Mouse (Mus musculus) v-Abl transformed pro-B cells (cell line): Measurements from ENCODE around the gene Fmn2.

Source experiments
- in situ Hi-C, 2 experiments: fragments of 400-800 bp; cut with MboI; formaldehyde crosslinking; loops; one replicate each; pipeline ENCODE4 v1.15.1; 2025; ENCODE audit not compliant: unreplicated experiment in 2 of 2

Fmn2 gene

DNA sequence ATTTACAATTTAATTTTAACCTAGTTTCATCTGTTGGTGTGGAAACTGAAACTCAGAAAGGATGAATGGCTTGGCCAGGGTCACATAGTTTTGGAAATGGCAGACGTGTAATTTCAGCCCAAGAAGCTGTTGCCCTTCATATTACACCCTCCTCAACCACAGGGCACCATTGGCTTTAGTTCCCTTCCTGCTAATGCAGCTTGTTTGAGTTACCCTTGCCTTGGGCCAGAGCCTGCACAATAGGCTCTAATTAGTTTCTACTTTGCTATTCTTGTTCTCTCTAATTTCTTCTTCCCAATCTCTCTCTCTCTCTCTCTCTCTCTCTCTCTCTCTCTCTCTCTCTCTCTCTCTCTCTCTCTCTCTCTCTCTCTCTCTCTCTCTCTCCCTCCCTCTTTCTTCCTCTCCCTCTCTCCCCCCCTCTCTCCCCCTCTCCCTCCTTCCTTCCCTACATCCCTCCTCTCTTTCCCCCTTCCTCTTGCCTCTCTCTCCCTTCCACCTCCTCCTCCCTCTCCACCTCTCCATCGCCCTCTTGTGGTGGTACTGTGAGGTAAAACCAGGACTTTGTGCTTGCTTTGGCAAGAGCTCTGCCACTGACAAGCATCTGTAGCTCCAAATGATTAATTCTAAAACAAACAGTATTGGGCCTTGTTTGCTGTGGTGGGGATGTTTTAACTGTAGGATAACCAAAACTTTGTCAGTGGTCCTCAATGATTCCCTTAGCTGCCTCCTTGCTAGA, 51.8 kb downstream of the Fmn2 start:
- in situ Hi-C loops = loop anchor here (5.0 kb wide), 1 partner anchor 81 kb away; no protein-coding TSS in a partner anchor

- in situ Hi-C loops = no loop called here
Measured at GRCm38 (mm10) chr1:174555412-174555811, 53.8 kb downstream of the Fmn2 start.

DNA sequence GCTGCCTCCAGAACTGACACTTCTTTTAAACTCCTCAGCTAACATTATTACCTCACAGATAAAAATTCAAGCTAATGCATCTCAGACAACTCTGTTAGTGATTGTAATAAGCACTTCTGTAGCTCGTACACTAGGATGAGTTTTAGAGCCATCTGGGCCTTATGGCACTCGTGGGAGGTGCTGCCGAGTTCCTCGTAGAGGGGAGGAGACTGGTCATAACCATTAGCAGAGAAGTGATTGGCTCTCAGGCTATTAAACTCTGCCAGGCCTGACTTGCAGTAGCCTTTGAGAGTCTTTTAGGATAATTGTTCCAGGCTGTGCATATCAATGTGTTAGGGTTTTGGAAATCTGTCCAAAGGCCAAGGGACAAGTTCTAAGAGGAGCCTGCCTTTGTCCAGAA, 55.6 kb downstream of the Fmn2 start:
- in situ Hi-C loops = no loop called here

GRCm38 (mm10) chr1:174557841-174558240, 56.2 kb downstream of the Fmn2 start:
- in situ Hi-C loops = no loop called here

DNA sequence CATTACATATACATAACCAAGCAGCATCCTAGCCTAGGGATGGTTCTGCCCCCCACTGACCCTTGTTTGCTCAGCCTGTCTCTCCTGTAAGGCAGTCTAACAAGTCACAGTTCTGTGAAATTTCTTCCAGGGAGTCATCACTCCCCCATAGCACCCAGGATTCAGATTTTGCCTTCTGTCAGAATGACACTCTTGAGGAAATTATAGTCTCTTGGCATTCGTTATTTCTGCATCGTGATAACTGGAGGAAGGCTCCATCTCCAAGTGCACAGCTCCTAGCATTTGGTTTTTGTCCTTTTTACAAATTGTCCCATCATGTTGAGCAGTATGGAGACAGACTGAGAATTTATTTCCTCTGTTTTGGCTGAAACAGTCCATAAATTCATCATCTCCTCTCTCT, 56.9 kb downstream of the Fmn2 start:
- in situ Hi-C loops = no loop called here

DNA sequence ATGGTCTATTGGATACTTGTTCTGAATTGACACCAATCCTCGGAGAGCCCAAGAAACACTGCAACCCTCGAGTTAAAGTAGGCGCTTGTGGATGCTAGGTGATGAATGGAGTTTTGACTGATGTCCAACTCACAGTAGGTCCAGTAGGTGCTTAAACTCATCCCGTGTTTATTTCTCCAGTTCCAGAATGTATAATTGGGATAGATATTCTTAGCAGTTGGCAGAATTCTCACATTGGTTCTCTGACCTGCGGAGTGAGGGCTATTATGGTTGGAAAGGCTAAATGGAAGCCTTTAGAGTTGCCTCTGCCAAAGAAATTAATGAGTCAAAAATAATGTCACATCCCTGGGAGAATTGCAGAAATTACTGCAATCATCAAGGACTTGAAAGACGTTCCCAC, 62.9 kb downstream of the Fmn2 start:
- in situ Hi-C loops = no loop called here

DNA sequence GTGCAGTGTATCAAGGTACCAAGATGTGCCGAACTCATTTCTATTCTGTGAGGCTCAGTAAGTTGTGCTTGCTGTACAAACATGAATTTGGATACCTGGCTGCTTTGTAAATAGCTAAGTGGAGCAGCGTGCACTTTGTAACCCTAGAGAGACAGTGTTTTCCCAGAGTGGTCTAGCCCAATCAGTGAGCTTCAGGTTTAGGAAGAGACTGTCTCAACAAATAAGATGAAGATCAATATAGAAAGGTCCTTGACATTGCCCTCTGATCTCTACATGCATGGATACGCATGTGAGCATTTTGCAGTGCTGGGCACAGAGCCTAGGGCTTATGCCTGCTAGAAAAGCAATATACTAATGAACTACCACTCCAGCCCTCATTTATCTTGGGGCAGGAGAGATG, 67.0 kb downstream of the Fmn2 start:
- in situ Hi-C loops = no loop called here

- in situ Hi-C loops = loop anchor here in 1 of 2 experiments (10.0 kb wide), 1 partner anchor 1012 kb away; no protein-coding TSS in a partner anchor
Measured at GRCm38 (mm10) chr1:174592420-174592980, 90.9 kb downstream of the Fmn2 start.

DNA sequence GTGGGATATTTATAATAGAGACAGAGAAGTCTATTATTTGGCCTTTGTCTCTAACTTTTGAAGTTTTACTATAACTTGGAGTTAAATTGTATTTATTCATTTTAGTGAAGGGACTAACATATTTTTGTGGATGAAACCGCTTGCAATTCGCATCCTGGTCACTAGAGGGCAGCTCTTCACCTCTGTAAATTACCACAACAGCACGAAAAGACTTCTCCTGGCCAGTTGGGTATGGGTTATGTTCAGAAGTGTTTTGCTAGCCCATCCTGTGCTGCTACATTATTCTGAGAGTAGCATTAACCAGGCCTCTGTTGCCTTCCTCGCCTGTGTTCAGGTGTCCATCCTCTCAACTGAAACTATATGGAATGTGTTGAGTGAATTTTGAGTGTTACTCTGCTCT, 93.4 kb downstream of the Fmn2 start:
- in situ Hi-C loops = loop anchor here (5.0 to 10.0 kb wide), 5 partner anchors 77 to 1332 kb away; partner anchors contain the start of gene Gm38100 (in 1 of the 2)

GRCm38 (mm10) chr1:174597495-174597894, 95.9 kb downstream of the Fmn2 start:
- in situ Hi-C loops = loop anchor here (5.0 to 10.0 kb wide), 5 partner anchors 75 to 1330 kb away; partner anchors contain the start of gene Gm38100 (in 1 of the 2)

DNA sequence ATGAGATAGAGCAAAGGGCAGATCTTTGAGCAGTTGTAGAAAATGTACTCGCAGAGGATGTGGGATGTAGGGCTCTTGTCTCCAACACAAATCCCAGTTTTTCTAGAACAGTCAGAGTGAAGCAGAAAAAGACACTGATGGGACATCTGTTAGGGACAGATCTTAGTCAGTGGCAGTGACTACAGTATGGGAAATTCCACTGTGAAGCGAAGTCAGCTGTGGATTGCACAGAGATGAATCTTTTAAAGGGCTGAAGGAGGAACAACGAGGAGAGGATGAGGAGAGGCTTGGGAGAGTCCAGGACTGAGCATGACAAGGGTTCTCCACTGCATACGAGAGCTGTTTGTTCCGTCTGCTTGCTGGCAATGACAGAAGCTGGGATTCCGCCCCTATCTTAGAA, 96.6 kb downstream of the Fmn2 start:
- in situ Hi-C loops = loop anchor here (5.0 to 10.0 kb wide), 5 partner anchors 74 to 1329 kb away; partner anchors contain the start of gene Gm38100 (in 1 of the 2)

DNA sequence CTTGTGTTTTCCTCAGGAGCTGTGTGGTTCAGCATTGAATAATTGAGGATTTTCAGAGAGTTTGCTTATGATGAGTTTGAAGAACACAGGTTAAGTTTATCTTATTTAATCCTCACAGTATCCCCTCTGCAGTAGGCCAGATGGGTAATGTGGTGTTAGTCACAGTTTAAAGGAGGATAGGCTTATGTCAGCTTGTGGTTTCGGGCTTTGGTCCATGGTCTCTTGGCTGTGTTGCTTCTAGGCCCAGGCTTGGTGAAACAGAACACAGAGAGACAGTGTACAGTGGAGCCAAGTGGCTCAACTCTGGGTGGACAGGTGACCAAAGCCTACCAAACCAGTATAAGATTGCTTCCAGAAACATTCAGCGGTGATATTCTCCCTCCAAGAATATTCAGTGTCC, 98.4 kb downstream of the Fmn2 start:
- in situ Hi-C loops = no loop called here

GRCm38 (mm10) chr1:174600620-174601019, 99.0 kb downstream of the Fmn2 start:
- in situ Hi-C loops = no loop called here

GRCm38 (mm10) chr1:174617368-174617767, 115.7 kb downstream of the Fmn2 start:
- in situ Hi-C loops = no loop called here

DNA sequence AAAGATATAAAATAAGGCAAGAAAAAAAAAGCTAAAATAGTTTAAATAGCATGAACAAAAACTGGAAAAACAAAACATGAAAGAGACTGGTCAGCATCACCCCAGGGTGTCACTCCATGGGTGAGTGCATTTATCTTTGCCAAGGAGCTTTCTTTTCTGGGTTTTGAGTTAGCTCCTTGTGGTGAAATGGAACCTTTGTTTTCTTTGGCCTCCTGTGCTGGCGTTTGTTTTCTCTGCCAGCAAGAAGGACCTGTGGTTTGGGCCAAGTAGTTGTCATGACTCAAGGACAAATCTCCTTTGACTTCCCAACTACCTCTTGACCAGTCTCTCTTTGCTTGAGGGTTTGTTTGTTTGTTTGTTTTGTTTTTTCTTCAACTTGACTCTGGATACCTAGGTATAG, 119.9 kb downstream of the Fmn2 start:
- in situ Hi-C loops = no loop called here

- in situ Hi-C loops = no loop called here
Measured at GRCm38 (mm10) chr1:174623054-174623453, 121.4 kb downstream of the Fmn2 start.

DNA sequence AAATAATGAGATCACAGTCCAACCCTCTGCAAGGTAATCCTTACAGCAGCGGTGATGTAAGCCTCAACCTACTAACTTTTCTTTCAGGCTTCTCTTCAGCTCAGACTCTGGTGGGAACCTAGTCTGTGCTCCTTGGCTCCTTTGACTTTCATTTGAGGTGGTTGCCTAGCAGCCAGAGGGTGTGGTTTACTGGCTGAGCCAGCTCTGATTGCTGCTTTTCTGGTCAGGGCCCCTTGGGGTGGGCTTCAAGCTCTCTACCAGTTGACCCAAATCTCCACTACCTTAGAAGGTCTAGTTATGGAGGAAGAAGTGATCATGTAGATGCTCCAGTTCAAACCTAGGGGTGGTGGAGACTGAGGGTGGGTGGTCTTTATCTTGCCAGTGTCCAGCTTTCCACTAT, 128.4 kb downstream of the Fmn2 start:
- in situ Hi-C loops = no loop called here

GRCm38 (mm10) chr1:174636291-174636690, 134.7 kb downstream of the Fmn2 start:
- in situ Hi-C loops = no loop called here

- in situ Hi-C loops = no loop called here
Measured at GRCm38 (mm10) chr1:174637564-174638085, 136.0 kb downstream of the Fmn2 start.

DNA sequence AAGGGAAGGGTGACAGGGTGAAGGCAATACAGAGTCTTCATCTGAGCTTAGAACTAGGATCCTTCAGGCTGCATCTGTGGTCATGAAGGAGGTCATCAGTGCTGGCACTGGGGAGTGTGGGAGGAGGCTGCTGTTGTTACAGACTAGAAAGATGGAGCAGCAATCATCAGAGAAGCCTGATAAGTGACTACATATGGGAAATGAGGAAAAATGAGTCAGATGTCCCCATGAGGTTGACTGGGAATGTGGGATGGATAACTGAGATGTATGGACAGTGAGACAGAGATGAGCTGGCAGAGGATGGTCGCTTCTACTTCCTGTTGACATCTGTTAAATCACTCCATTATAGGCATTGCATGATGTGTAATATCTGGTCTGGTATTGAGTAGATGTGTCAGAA, 139.3 kb downstream of the Fmn2 start:
- in situ Hi-C loops = no loop called here

DNA sequence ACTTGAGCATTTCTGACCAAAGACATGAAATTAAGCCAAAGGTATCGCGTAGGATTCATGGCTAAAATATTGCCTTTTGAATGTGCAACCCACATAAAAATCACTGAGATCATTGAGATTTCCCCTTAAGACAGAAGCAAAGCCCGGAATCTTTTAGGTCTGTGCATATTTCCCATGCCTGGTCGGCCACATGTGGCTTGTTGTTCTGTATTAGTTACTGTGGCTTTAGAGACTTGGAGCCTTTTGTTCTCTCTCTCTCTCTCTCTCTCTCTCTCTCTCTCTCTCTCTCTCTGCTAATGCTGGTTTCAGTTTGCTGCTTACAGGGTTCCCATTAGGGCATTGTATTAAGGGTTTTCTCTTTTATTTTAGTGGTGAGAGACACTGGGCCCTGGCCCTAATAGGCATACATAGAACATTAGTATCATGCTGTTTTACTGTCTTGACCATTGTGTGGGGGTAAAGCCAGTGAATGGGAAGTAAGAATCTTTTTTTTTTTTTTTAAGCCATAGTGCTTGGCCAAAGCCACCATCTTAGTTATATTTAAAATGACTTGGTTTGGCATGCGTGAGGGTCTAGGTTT, 141.9 kb downstream of the Fmn2 start:
- in situ Hi-C loops = no loop called here
